Mouse (Mus musculus) CH12.LX (cell line): ENCODE measurements around the gene Sort1. TPM values are rescaled to one million over a fixed set of nuclear protein-coding genes. Genes with fewer than 3 reads are reported as not detected.

Source experiments
- DNase-seq: peaks from one replicate; pipeline ENCODE4 v3.0.0-alpha.2; 2013; ENCODE audit errors: extremely low read depth
- H3K27ac ChIP-seq: 2 replicates; pipeline ENCODE4 v1.5.1; 2012; ENCODE audit warnings: low read depth, mild to moderate bottlenecking, control low read depth, moderate library complexity; ENCODE audit not compliant: insufficient read depth
- H3K27me3 ChIP-seq: replicated peaks from 2 replicates; pipeline ENCODE3; 2012; ENCODE audit warnings: inconsistent platforms
- H3K36me3 ChIP-seq, 2 experiments: replicated peaks in 1 of 2; 2 replicates each; pipeline versions ENCODE3 to v1.6.1; 2012; ENCODE audit warnings: inconsistent platforms in 1 of 2, low read length in 1 of 2, mild to moderate bottlenecking in 1 of 2, mixed read lengths in 1 of 2, moderate library complexity in 1 of 2; ENCODE audit not compliant: control insufficient read depth in 1 of 2, insufficient read depth in 1 of 2
- H3K4me1 ChIP-seq, 2 experiments: 2 replicates each; pipeline ENCODE4 v1.6.1; 2012; ENCODE audit warnings: inconsistent platforms in 1 of 2, moderate library complexity in 1 of 2; ENCODE audit not compliant: insufficient read depth in 2 of 2, control insufficient read depth in 1 of 2
- H3K4me2 ChIP-seq: 2 replicates; pipeline ENCODE4 v1.6.1; 2012; ENCODE audit warnings: low read depth, mild to moderate bottlenecking, control low read depth; ENCODE audit not compliant: poor library complexity, insufficient read depth, severe bottlenecking
- H3K4me3 ChIP-seq, 3 experiments: fragments of 150-350 bp in 1 of 3; sonication (generic) in 1 of 3; replicated peaks in 1 of 3; 2 replicates each; pipeline versions ENCODE3 to v1.5.1; 2011 to 2012; ENCODE audit warnings: low read depth in 2 of 3, low read length in 2 of 3, mild to moderate bottlenecking in 2 of 3, moderate library complexity in 2 of 3, control low read depth in 1 of 3, improper control_type of control experiment in 1 of 3, inconsistent platforms in 1 of 3, mixed read lengths in 1 of 3; ENCODE audit not compliant: poor library complexity in 1 of 3
- H3K79me2 ChIP-seq: replicated peaks from 2 replicates; pipeline ENCODE4 v1.6.1; 2012; ENCODE audit warnings: mild to moderate bottlenecking, moderate library complexity; ENCODE audit not compliant: control insufficient read depth, poor library complexity, insufficient read depth, severe bottlenecking; ENCODE audit errors: extremely low read depth
- H3K9ac ChIP-seq: 2 replicates; pipeline ENCODE4 v1.6.1; 2012; ENCODE audit warnings: low read depth, mild to moderate bottlenecking, control low read depth, moderate library complexity; ENCODE audit not compliant: insufficient read depth
- H3K9me3 ChIP-seq: replicated peaks from 2 replicates; pipeline ENCODE3; 2012; ENCODE audit warnings: low read length, inconsistent platforms, mixed read lengths
- CHD1 ChIP-seq: IDR thresholded peaks from 2 replicates; pipeline ENCODE4 v1.6.1; 2012; ENCODE audit warnings: low read depth, low read length, improper control_type of control experiment, inconsistent platforms
- CHD2 ChIP-seq: IDR thresholded peaks from 2 replicates; pipeline ENCODE4 v1.6.1; 2011; ENCODE audit warnings: low read length, improper control_type of control experiment
- E2F4 ChIP-seq: IDR thresholded peaks from 2 replicates; pipeline ENCODE4 v1.6.1; 2011; ENCODE audit warnings: low read depth, low read length, improper control_type of control experiment; ENCODE audit not compliant: insufficient replicate concordance
- EP300 ChIP-seq: IDR thresholded peaks from 2 replicates; pipeline ENCODE4 v1.6.1; 2011; ENCODE audit warnings: low read length, improper control_type of control experiment
- ETS1 ChIP-seq: conservative IDR thresholded peaks from 2 replicates; pipeline ENCODE4 v1.6.1; 2012; ENCODE audit warnings: low read depth, mild to moderate bottlenecking, inconsistent platforms, low read length, improper control_type of control experiment, moderate library complexity
- IRF4 ChIP-seq: IDR thresholded peaks from 2 replicates; pipeline ENCODE4 v1.6.1; 2014; ENCODE audit warnings: low read depth, mild to moderate bottlenecking, inconsistent platforms, low read length, improper control_type of control experiment
- JUN ChIP-seq: IDR thresholded peaks from 2 replicates; pipeline ENCODE4 v1.6.1; 2011; ENCODE audit warnings: low read depth, mild to moderate bottlenecking, low read length, improper control_type of control experiment, moderate library complexity; ENCODE audit not compliant: insufficient read depth
- KAT2A ChIP-seq: IDR thresholded peaks from 2 replicates; pipeline ENCODE4 v1.6.1; 2012; ENCODE audit warnings: low read length, improper control_type of control experiment, inconsistent platforms; ENCODE audit not compliant: insufficient replicate concordance
- MAFK ChIP-seq: IDR thresholded peaks from 2 replicates; pipeline ENCODE4 v1.6.1; 2011; ENCODE audit warnings: low read length, improper control_type of control experiment; ENCODE audit not compliant: insufficient replicate concordance
- MAX ChIP-seq: IDR thresholded peaks from 2 replicates; pipeline ENCODE4 v1.6.1; 2011; ENCODE audit warnings: low read length, improper control_type of control experiment
- NRF1 ChIP-seq: IDR thresholded peaks from 2 replicates; pipeline ENCODE4 v1.6.1; 2014; ENCODE audit warnings: low read depth, mild to moderate bottlenecking, inconsistent platforms, low read length, improper control_type of control experiment, moderate library complexity
- PAX5 ChIP-seq: IDR thresholded peaks from 2 replicates; pipeline ENCODE4 v1.6.1; 2012; ENCODE audit warnings: low read length, inconsistent platforms, mixed read lengths
- RAD21 ChIP-seq: IDR thresholded peaks from 2 replicates; pipeline ENCODE4 v1.6.1; 2011; ENCODE audit warnings: low read depth, mild to moderate bottlenecking, low read length, improper control_type of control experiment, moderate library complexity
- SIN3A ChIP-seq: IDR thresholded peaks from 2 replicates; pipeline ENCODE4 v1.6.1; 2012; ENCODE audit warnings: low read length, improper control_type of control experiment, inconsistent platforms
- SMC3 ChIP-seq: IDR thresholded peaks from 2 replicates; pipeline ENCODE4 v1.6.1; 2011; ENCODE audit warnings: low read depth, low read length, improper control_type of control experiment
- TCF12 ChIP-seq: IDR thresholded peaks from 2 replicates; pipeline ENCODE4 v1.6.1; 2014; ENCODE audit warnings: low read depth, mild to moderate bottlenecking, inconsistent platforms, low read length, improper control_type of control experiment
- UBTF ChIP-seq: IDR thresholded peaks from 2 replicates; pipeline ENCODE4 v1.6.1; 2012; ENCODE audit warnings: low read depth, mild to moderate bottlenecking, inconsistent platforms, low read length, improper control_type of control experiment, moderate library complexity
- USF2 ChIP-seq: conservative IDR thresholded peaks from 2 replicates; pipeline ENCODE4 v1.6.1; 2011; ENCODE audit warnings: low read depth, low read length, improper control_type of control experiment
- dilution Hi-C: fragments of 300-500 bp; cut with MboI; formaldehyde crosslinking; loops from 2 replicates; pipeline ENCODE4 v1.14.3; 2020; ENCODE audit warnings: low sequenced_read_pairs; ENCODE audit not compliant: extremely low pct_unique_long_range_greater_than_20kb, extremely low pct_ligation_motif_present
- in situ Hi-C: fragments of 300-500 bp; cut with MboI; formaldehyde crosslinking; loops from 3 replicates; pipeline ENCODE4 v1.14.3; 2019; ENCODE audit warnings: low sequenced_read_pairs, low pct_ligation_motif_present, low pct_unique_long_range_greater_than_20kb, mixed read lengths
- polyA plus RNA-seq: library from polyadenylated mRNA; unstranded; fragments of >175 nt; gene quantifications from 2 replicates; pipeline ENCODE4 v1.2.1, GENCODE M21; 2012; ENCODE audit warnings: low read depth; ENCODE audit not compliant: insufficient read length
- total RNA-seq, 2 experiments: library from RNA; depleted of rRNA; stranded (reverse); fragments of 300-350 nt in 1 of 2; fragments of >200 nt in 1 of 2; gene quantifications; 2 replicates each; pipeline ENCODE4 v1.2.3; 2012 to 2014

The Sort1 gene
- total and polyA plus RNA-seq, 3 experiments: 0.15 to 1.2 (median 0.90) TPM

DNA sequence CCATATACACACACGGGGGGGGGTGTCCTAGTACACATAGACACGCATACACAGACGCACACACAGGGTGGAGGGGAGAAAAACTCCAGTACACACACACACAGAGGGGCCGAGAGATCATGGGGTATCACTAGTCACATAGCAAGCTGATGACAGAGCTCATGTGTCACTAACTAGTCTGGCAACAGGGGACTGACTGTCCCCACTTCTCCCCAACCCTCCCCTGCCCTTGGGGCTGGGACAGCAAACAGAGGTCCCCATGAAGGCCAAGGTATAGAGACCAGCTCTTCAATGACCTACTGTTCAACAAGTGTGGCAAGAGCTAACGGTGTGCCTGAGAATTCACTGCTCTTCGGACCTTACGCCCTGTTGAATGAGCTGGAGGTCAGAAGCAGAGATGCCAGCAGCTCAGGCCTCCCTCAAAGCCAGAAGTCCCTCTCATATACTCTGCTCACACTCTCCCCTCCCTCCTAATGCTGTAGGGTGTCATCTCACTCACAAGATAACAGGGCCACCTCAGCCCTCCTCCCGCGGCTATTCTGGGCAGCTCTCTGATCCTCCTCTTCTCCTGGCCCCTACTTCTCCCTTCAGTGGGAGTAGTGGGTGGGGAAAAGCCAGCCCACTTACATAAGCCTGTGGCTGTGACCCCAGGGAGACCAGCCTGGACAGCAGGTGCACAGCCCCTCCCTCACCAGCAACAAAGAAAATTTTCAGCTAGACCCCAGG is 80.6 kb downstream of the Sort1 start, which contains the start of gene Mybphl:
Gene Mybphl, plus strand, starts transcription at position 642 of the 726 bp plus-strand sequence.
- no peak for DNase-seq
- H3K27ac ChIP-seq: no peak within 1 kb of the TSS
- H3K9ac ChIP-seq: no peak within 1 kb of the TSS
- H3K4me1 ChIP-seq: peaks cover 0 to 15% of the 10 kb centered on the region in 2 experiments; a peak in 2 of 4 replicates
- in situ Hi-C loops (no loop called here), dilution Hi-C loops (no loop called here)
- no peak within 1 kb of the TSS for H3K4me3 ChIP-seq
- H3K36me3 ChIP-seq: peaks cover 0 to 38% of the 10 kb centered on the region in 2 experiments
- no peaks in the 10 kb centered on the region for H3K27me3 ChIP-seq
- no peak within 1 kb of the TSS for H3K4me2 ChIP-seq
- no peaks in the 10 kb centered on the region for H3K9me3 ChIP-seq
- no peak for TF ChIP-seq SMC3
- no peaks in the 10 kb centered on the region for H3K79me2 ChIP-seq

DNA sequence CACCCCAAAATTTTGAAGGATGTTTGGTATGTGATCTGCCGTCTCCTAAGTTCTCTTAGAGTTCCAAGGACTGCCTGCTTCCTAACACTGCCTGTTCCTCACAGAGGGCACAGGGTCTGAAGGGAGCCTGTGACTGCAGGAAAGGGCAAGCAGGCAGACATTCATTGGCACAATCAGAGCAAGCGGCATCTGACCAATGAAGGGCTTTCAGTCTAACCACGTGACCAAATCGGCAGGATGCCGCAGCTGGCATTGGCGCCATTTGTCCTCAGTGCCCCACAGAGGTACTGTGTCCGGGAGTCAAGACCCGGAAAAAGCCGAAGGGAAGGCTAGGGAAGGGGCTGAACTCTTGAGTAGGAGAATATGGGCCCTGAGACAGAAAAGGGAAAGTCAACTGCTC is 83.3 kb downstream of the Sort1 start:
- Histone ChIP-seq H3K9ac (no peak overlapping the region), H3K27ac (no peak overlapping the region), H3K9me3 (no peaks in the 10 kb centered on the region), H3K4me3 (no peak overlapping the region), H3K4me1 (peaks cover 0 to 14% of the 10 kb centered on the region in 2 experiments; a peak in 1 of 4 replicates), H3K36me3 (peaks cover 0 to 38% of the 10 kb centered on the region in 2 experiments), H3K4me2 (no peak overlapping the region), H3K27me3 (no peaks in the 10 kb centered on the region), H3K79me2 (no peaks in the 10 kb centered on the region)
- in situ Hi-C loops: no loop called here
- DNase-seq: no peak
- dilution Hi-C loops: no loop called here
- TF ChIP-seq ETS1 (no peak), NRF1 (no peak), E2F4 (no peak), CHD2 (no peak), JUN (no peak), RAD21 (no peak), TCF12 (no peak), CHD1 (no peak), EP300 (no peak), USF2 (no peak), PAX5 (no peak), UBTF (no peak), KAT2A (no peak), MAX (no peak), SIN3A (no peak), IRF4 (no peak), MAFK (no peak)
